ENCODE assay signal across 29 mouse cellular contexts in the genomic region with DNA sequence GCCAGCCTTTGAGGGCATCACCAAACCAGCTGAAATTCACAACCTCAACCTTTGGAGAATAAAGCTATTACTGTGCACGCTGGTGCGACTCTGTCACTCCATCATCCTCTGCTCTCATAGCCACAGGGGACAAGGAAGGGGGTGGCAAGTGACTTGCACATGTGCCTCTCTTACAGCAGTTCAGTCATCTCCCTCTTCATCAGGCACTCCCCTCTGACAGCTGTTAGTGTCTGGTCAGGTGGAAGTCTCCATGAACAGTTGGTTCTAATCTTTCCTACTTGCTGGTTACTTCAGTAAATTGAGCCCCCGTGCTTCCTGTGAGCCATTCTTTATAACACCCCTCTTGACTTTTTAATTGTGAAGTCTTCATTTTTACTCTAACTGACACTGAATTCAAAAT.
"Had no signal": no experiment of that assay in that cellular context is flagged by ENCODE, and none has a peak within 500 bp of the region (broad histone marks: within the 10 kb centered on the region; RNA-seq: fewer than 3 reads in every experiment).

No protein-coding gene starts in this region.

- H3K4me1 ChIP-seq: limb, embryonic 10.5 days; limb, embryonic 12.5 days; limb, embryonic 13.5 days; limb, embryonic 15.5 days; liver, embryonic 12.5 days; liver, embryonic 13.5 days; liver, embryonic 15.5 days; lung, embryonic 15.5 days; midbrain, embryonic 10.5 days; midbrain, embryonic 12.5 days; midbrain, embryonic 13.5 days; midbrain, embryonic 15.5 days; neural tube, embryonic 12.5 days had no signal

- H3K4me2 ChIP-seq: limb, embryonic 12.5 days; limb, embryonic 13.5 days; limb, embryonic 15.5 days; liver, embryonic 11.5 days; liver, embryonic 12.5 days; liver, embryonic 13.5 days; liver, embryonic 15.5 days; lung, embryonic 14.5 days; lung, embryonic 15.5 days; midbrain, embryonic 11.5 days; midbrain, embryonic 12.5 days; midbrain, embryonic 13.5 days; midbrain, embryonic 15.5 days; neural tube, embryonic 12.5 days had no signal

- H3K4me3 ChIP-seq: left cerebral cortex, adult 2 months; limb, embryonic 10.5 days; limb, embryonic 12.5 days; limb, embryonic 13.5 days; limb, embryonic 15.5 days; liver, embryonic 12.5 days; liver, embryonic 13.5 days; liver, embryonic 15.5 days; lung, embryonic 15.5 days; midbrain, embryonic 10.5 days; midbrain, embryonic 12.5 days; midbrain, embryonic 13.5 days; midbrain, embryonic 15.5 days; neural tube, embryonic 12.5 days had no signal

- H3K9me3 ChIP-seq: limb, embryonic 10.5 days; limb, embryonic 12.5 days; limb, embryonic 13.5 days; limb, embryonic 15.5 days; liver, embryonic 12.5 days; liver, embryonic 13.5 days; liver, embryonic 15.5 days; lung, embryonic 15.5 days; midbrain, embryonic 10.5 days; midbrain, embryonic 12.5 days; midbrain, embryonic 13.5 days; midbrain, embryonic 15.5 days; neural tube, embryonic 12.5 days had no signal

- H3K36me3 ChIP-seq: limb, embryonic 10.5 days; limb, embryonic 12.5 days; limb, embryonic 13.5 days; limb, embryonic 15.5 days; liver, embryonic 12.5 days; liver, embryonic 13.5 days; liver, embryonic 15.5 days; lung, embryonic 15.5 days; midbrain, embryonic 10.5 days; midbrain, embryonic 12.5 days; midbrain, embryonic 13.5 days; midbrain, embryonic 15.5 days; neural tube, embryonic 12.5 days had no signal

- DNase-seq: left cerebral cortex, postnatal 4 days; liver; liver, embryonic 13.5 days; liver, postnatal 0 days; lung, adult 18-20 months; lung, adult 2 months; lung, embryonic 14.5 days; lung, postnatal 10 days; lung, postnatal 14 days; lung, postnatal 36 days; lung, postnatal 4 days; midbrain, embryonic 14.5 days had no signal

- ATAC-seq: liver, embryonic 12.5 days; liver, postnatal 0 days; lung, postnatal 0 days; midbrain, embryonic 13.5 days; midbrain, embryonic 15.5 days; midbrain, embryonic 16.5 days had no signal

- H3K27me3 ChIP-seq: limb, embryonic 12.5 days; limb, embryonic 13.5 days; limb, embryonic 15.5 days; liver, embryonic 12.5 days; liver, embryonic 13.5 days; liver, embryonic 15.5 days; lung, embryonic 15.5 days; midbrain, embryonic 12.5 days; midbrain, embryonic 13.5 days; midbrain, embryonic 15.5 days; neural tube, embryonic 12.5 days had no signal
